Mouse (Mus musculus) C2C12 (cell line): ENCODE data around the gene Timm10.

ENCODE experiments used
- CTCF ChIP-seq: IDR thresholded peaks from one replicate; pipeline ENCODE4 v1.5.1; 2011; ENCODE audit not compliant: control insufficient read depth, insufficient read depth, insufficient read length
- FOSL1 ChIP-seq: IDR thresholded peaks from one replicate; pipeline ENCODE4 v1.8.0; 2011; ENCODE audit warnings: mild to moderate bottlenecking, low read length; ENCODE audit not compliant: poor library complexity, insufficient read depth, severe bottlenecking
- MAX ChIP-seq: IDR thresholded peaks from one replicate; pipeline ENCODE4 v1.6.1; 2011; ENCODE audit warnings: mild to moderate bottlenecking, control low read depth
- MYOD1 ChIP-seq: IDR thresholded peaks from one replicate; pipeline ENCODE4 v1.6.1; 2011; ENCODE audit warnings: low read depth; ENCODE audit not compliant: control insufficient read depth, insufficient read length
- MYOG ChIP-seq: IDR thresholded peaks from one replicate; pipeline ENCODE4 v1.6.1; 2011; ENCODE audit not compliant: control insufficient read depth, insufficient read length; ENCODE audit errors: extremely low read depth
- USF1 ChIP-seq: IDR thresholded peaks from one replicate; pipeline ENCODE4 v1.6.1; 2011; ENCODE audit warnings: low read depth, mild to moderate bottlenecking, control low read depth, moderate library complexity

DNA sequence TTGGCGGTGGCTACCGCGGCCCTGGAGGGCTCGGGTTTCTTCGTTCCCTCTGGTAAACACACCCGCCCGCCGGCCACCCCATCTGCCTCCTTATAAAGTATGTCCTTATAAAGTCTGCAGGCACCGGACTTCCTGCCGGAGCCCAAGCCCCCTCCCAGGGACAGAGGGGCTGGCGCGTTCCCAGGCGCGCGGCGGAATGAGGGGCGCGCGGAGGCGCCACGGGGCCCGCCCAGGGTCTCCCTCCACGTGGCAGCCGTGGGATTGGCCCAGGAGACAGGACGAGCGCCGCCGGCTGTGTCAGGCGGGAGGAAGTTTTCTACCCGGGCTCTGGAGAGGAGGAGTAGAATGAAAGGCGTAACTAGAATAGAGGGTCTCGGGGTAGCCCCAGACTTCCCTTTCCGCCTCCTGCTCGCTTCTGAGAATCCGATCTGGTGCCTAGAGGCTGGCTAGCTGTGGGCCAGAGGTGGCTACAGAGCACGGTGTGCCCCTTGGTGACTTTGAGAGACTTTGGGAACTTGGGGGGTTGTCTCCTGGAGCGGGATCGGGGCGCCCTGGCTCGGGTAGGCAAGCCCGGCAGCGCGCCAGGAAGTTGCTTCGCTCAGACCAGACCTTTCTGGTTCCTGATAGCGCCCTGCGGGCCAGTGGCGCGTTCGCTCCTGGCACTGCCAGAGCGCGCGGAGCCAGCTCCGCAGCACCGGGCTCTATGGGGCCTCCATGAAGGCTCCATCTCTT is 13.4 kb downstream of the Timm10 start:
- TF ChIP-seq CTCF (no peak), USF1 (no peak), MAX (no peak), FOSL1 (no peak), MYOD1 (no peak), MYOG (no peak)
